Mouse (Mus musculus) liver, adult 2 months (tissue): Measurements from ENCODE around the gene Gm37240.

Experiments
- CTCF ChIP-seq: fragments of 200-500 bp; IDR thresholded peaks from 2 replicates; pipeline ENCODE4 v1.5.1; 2011; ENCODE audit warnings: low read depth, low read length, control low read depth
- POLR2A ChIP-seq: fragments of 200-500 bp; IDR thresholded peaks from 2 replicates; pipeline ENCODE4 v1.6.1; 2011; ENCODE audit warnings: low read length, control low read depth; ENCODE audit not compliant: insufficient read depth; ENCODE audit errors: extremely low read depth

DNA sequence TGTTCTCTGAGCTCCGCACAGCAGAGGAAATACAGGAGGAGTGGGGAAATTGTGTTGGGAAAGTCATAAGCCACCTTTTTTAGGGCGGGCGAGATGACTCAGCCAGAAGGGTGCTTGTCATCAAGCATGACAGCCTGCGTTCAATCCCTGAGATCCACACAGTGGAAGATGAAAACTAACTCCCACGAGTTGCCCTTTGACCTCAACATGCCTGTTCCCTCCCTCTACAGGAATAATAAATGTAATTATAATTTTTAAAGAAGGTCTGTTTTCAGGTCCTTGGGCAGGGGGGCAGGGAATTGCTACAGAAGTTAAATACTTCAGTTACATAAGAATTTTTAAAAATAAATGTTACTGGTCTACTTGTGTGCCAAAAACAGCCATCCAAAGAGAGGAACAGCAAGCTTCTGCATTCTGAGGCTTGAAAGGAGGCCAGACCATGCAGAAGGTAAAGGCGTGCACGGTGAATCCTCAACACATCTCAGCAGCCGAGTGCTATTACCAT, 902.1 kb downstream of the Gm37240 start:
- TF ChIP-seq POLR2A (no peak), CTCF (no peak)
